Mouse (Mus musculus): ENCODE data around the gene Usp19. TPM values are rescaled to one million over a fixed set of nuclear protein-coding genes. Genes with fewer than 3 reads are reported as not detected.
A peak's percentile ranks its signal among the peaks of the same experiment; 100 is the strongest.

Usp19 gene
- polyA plus RNA-seq, 1 experiment from 2014 or later: 84.2 TPM

- Histone ChIP-seq H3K4me3 (no peak overlapping the region), H3K9ac (no peak overlapping the region), H3K4me1 (replicated peaks) (peaks cover 35% of the 10 kb centered on the region), H3K9me3 (replicated peaks) (no peaks in the 10 kb centered on the region), H3K36me3 (no peaks in the 10 kb centered on the region), H3K27ac (ENCODE audit: poor library complexity, severe bottlenecking) (no peak overlapping the region), H3K27me3 (replicated peaks) (no peaks in the 10 kb centered on the region; the same call in 1 of the 2 replicates), H3K4me2 (no peak overlapping the region)
- WGBS: 83% methylated on average over 6 of the region's 6 CpGs
- ATAC-seq (ENCODE audit: insufficient number of reproducible peaks, low FRiP score): no peak
These were observed 36.0 kb upstream of the Usp19 start for GRCm38 (mm10) chr9:108454429-108454828.

DNA sequence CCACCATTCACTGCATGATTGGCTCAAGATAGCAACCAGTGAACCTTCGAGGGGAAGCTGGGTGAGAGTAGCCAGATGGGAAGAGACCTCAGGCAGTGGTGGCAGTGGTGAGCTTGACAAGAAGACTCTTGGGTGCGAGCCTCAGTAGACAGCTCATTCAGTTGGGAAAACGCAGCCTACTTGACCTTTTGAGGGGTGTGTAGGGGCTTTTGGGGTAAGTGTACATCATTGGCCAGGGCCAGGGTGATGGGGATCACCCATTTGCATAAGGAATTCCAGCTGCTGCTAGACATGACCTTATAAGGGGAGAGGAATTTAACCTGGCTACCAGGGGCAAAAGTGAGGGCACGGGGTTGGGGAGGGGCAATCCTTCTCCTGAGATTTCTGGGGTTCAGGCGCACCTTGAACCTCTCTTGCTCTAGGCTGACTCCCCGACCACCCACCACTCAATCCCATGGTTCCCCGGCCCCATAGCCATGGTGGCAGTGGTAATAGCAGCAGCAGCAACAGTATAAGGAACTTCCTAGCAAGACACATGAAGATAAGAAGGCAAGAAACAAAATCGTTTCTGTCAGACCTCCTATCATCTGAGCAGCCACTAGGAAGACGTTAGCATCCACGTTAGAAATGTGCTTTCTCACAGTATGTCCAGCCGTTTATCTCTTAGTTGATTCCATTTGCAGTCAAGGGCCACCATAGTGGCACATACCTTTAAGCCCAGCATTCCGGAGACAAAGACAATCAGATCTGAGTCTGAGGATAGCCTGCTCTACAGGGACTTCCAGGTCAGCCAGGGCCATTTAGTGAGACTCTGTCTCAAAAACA, 34.4 kb upstream of the Usp19 start:
- no peaks in the 10 kb centered on the region for H3K9me3 ChIP-seq (replicated peaks)

DNA sequence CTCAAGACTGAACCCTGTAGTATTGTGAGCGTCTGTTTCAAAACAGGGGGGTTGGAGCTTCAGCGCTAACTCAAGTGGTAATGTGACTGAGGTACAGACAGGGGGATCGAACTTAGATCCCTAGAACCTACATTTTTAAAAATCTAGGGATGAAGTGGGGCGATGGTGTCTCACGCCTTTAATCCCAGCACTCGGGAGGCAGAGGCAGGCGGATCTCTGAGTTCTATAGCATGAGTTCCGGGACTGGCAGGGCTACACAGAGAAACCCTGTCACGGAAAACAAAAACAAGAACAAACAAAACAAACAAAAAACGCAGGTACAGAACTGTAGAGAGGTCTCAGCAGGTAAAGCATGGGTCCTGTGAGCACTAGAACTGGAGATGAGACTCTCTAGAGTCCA, 33.4 kb upstream of the Usp19 start:
- H3K4me2 ChIP-seq: no peak overlapping the region
- H3K27me3 ChIP-seq (replicated peaks): no peaks in the 10 kb centered on the region; the same call in 1 of the 2 replicates
- 81% methylated on average over 10 of the region's 10 CpGs for WGBS
- H3K9ac ChIP-seq: no peak overlapping the region
- no peak overlapping the region for H3K27ac ChIP-seq (ENCODE audit: poor library complexity, severe bottlenecking)
- H3K36me3 ChIP-seq: no peaks in the 10 kb centered on the region; the same call in 1 of the 2 replicates
- H3K4me3 ChIP-seq: no peak overlapping the region
- no peaks in the 10 kb centered on the region for H3K9me3 ChIP-seq (replicated peaks)
- H3K4me1 ChIP-seq (replicated peaks): peaks cover 21% of the 10 kb centered on the region
- ATAC-seq (ENCODE audit: insufficient number of reproducible peaks, low FRiP score): no peak

More for the DNA sequence above, 34.4 kb upstream of the Usp19 start:
- Histone ChIP-seq H3K36me3 (no peaks in the 10 kb centered on the region), H3K4me3 (no peak overlapping the region), H3K9ac (no peak overlapping the region), H3K4me2 (no peak overlapping the region), H3K4me1 (replicated peaks) (peaks cover 21% of the 10 kb centered on the region), H3K27me3 (replicated peaks) (no peaks in the 10 kb centered on the region; the same call in 1 of the 2 replicates), H3K27ac (ENCODE audit: poor library complexity, severe bottlenecking) (no peak overlapping the region)
- no peak for ATAC-seq (ENCODE audit: insufficient number of reproducible peaks, low FRiP score)
- 57% methylated on average over 12 of the region's 12 CpGs for WGBS

- peaks cover 15% of the 10 kb centered on the region for H3K4me1 ChIP-seq (replicated peaks)
- no peaks in the 10 kb centered on the region; the same call in 1 of the 2 replicates for H3K27me3 ChIP-seq (replicated peaks)
- no peak overlapping the region for H3K9ac ChIP-seq
- peak overlapping the region; percentile 96 for H3K4me2 ChIP-seq
- 86% methylated on average over 1 of the region's 1 CpGs for WGBS
- no peak for ATAC-seq (ENCODE audit: insufficient number of reproducible peaks, low FRiP score)
- no peaks in the 10 kb centered on the region for H3K9me3 ChIP-seq (replicated peaks)
- peaks cover 26% of the 10 kb centered on the region for H3K36me3 ChIP-seq
- H3K27ac ChIP-seq (ENCODE audit: poor library complexity, severe bottlenecking): peak overlapping the region; percentile 82
- H3K4me3 ChIP-seq: peak overlapping the region; percentile 80
These were observed 30.5 kb upstream of the Usp19 start for GRCm38 (mm10) chr9:108459939-108460318.

DNA sequence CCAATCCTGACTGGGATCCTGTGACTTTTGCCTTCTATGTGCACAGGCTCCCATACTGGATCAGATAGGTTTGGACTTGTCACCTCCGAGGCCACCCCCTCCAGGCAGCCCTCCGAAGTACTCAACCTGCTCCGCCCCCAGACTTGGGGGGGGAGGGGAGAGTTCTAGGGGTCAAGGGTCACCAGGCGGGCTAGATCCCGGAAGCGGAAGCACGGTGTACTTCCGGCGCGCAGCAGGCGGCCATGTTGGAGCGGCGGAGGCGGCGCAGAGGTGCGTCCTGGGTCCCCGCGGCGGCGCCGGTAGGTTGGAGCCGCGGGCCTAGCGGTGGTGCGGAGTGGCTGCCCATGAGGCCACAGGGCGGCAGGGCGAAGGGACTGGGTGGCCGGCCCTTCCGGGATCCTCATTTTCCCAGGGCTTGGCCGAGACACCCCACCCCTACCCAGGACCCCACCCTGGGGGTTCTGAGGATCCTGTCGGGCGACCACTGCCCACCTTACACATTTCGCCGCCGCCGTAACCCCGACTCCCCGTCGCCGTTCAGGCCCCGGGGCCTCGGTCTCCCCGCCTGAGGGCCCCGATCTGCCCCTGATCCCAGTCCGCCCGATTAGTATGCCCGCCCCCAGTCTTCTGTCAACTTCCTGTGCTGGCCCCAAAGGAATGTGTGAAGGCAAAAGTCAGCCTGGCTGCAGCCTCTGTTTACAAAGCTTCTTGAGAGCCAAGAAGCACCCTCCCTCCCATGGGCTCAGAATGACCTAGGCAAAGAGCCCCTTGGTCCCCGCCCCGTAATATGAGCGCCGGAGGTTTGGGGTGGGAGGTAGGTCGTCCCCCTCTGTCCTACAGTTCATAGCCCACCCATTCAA, 29.9 kb upstream of the Usp19 start, which contains the start of gene Ccdc71:
TSS of gene Ccdc71 (plus strand) at position 209 of the 860 bp plus-strand sequence.
- peak within 1 kb of the TSS; percentile 80 for H3K4me3 ChIP-seq
- H3K27ac ChIP-seq (ENCODE audit: poor library complexity, severe bottlenecking): peak within 1 kb of the TSS; percentile 82
- peaks cover 15% of the 10 kb centered on the region for H3K4me1 ChIP-seq (replicated peaks)
- ATAC-seq (ENCODE audit: insufficient number of reproducible peaks, low FRiP score): peak; percentile 81
- no peaks in the 10 kb centered on the region for H3K9me3 ChIP-seq (replicated peaks)
- H3K27me3 ChIP-seq (replicated peaks): no peaks in the 10 kb centered on the region; the same call in 1 of the 2 replicates
- H3K4me2 ChIP-seq: peak within 1 kb of the TSS; percentile 96
- peak within 1 kb of the TSS; percentile 84 for H3K9ac ChIP-seq
- under 1% methylated on average over 52 of the region's 52 CpGs for WGBS
- peaks cover 32% of the 10 kb centered on the region for H3K36me3 ChIP-seq

GRCm38 (mm10) chr9:108461181-108461631, 29.2 kb upstream of the Usp19 start, which contains the start of gene Klhdc8b:
Gene Klhdc8b, minus strand, starts transcription at chr9:108461581.
- Histone ChIP-seq H3K4me2 (peak within 1 kb of the TSS; percentile 96), H3K27me3 (replicated peaks) (no peaks in the 10 kb centered on the region; the same call in 1 of the 2 replicates), H3K9me3 (replicated peaks) (no peaks in the 10 kb centered on the region), H3K36me3 (peaks cover 39% of the 10 kb centered on the region), H3K4me1 (replicated peaks) (peaks cover 15% of the 10 kb centered on the region), H3K9ac (peak within 1 kb of the TSS; percentile 84), H3K4me3 (peak within 1 kb of the TSS; percentile 80), H3K27ac (ENCODE audit: poor library complexity, severe bottlenecking) (peak within 1 kb of the TSS; percentile 82)
- WGBS: 21% methylated on average over 11 of the region's 11 CpGs
- no peak for ATAC-seq (ENCODE audit: insufficient number of reproducible peaks, low FRiP score)

DNA sequence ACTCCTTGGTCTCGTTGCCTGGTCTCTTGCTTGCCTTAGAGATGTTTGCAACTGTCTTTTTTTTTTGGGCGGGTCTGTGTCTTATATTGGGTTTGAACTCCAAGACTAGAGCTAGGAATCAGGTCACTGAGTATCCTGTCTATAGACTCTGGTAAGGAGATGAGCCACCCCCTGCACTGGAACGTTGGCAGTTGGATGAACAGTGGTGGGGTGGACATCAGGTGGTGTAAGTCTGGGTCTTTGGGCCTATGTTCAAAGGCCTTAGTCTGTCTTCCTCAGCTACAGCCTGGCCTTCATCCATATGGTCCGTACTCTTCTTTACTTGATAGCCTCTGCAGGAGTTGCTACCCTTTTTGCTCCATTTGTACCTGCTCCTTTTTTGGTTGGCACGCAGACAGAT, 28.7 kb upstream of the Usp19 start:
- peak overlapping the region; percentile 84 for H3K9ac ChIP-seq
- peaks cover 15% of the 10 kb centered on the region for H3K4me1 ChIP-seq (replicated peaks)
- no peak overlapping the region for H3K27ac ChIP-seq (ENCODE audit: poor library complexity, severe bottlenecking)
- peak overlapping the region; percentile 80 for H3K4me3 ChIP-seq
- WGBS: 86% methylated on average over 5 of the region's 5 CpGs
- H3K9me3 ChIP-seq (replicated peaks): no peaks in the 10 kb centered on the region
- H3K36me3 ChIP-seq: peaks cover 41% of the 10 kb centered on the region
- no peaks in the 10 kb centered on the region; the same call in 1 of the 2 replicates for H3K27me3 ChIP-seq (replicated peaks)
- no peak for ATAC-seq (ENCODE audit: insufficient number of reproducible peaks, low FRiP score)
- H3K4me2 ChIP-seq: peak overlapping the region; percentile 96

DNA sequence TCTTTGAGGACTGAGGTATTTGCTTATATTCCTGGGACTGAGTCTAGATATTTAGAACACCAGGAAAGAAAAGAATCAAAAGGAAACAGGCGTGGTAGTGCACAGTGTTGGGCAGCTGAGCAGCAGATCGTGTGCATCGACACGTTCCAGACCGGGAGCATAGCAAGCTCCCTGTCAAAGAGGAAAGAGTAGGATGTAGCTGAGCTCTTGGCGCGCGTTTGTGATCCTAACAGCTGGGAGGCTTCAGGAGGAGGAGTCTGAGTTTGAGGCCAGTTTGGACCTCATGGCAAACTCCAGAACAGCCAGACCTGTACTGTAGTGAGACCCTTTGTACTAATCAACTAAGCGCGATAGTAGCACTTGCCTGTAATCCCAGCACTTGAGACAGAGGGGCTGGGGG, 28.2 kb upstream of the Usp19 start:
- Histone ChIP-seq H3K4me1 (replicated peaks) (peaks cover 15% of the 10 kb centered on the region), H3K27ac (ENCODE audit: poor library complexity, severe bottlenecking) (no peak overlapping the region), H3K27me3 (replicated peaks) (no peaks in the 10 kb centered on the region; the same call in 1 of the 2 replicates), H3K9me3 (replicated peaks) (no peaks in the 10 kb centered on the region), H3K36me3 (peaks cover 42% of the 10 kb centered on the region), H3K4me3 (no peak overlapping the region), H3K9ac (peak overlapping the region; percentile 27), H3K4me2 (peak overlapping the region; percentile 96)
- 78% methylated on average over 10 of the region's 10 CpGs for WGBS
- ATAC-seq (ENCODE audit: insufficient number of reproducible peaks, low FRiP score): no peak

- no peak overlapping the region for H3K4me3 ChIP-seq
- no peaks in the 10 kb centered on the region for H3K9me3 ChIP-seq (replicated peaks)
- H3K4me1 ChIP-seq (replicated peaks): peaks cover 15% of the 10 kb centered on the region
- no peak overlapping the region for H3K9ac ChIP-seq
- no peak for ATAC-seq (ENCODE audit: insufficient number of reproducible peaks, low FRiP score)
- H3K36me3 ChIP-seq: peaks cover 50% of the 10 kb centered on the region
- H3K4me2 ChIP-seq: no peak overlapping the region
- no peak overlapping the region for H3K27ac ChIP-seq (ENCODE audit: poor library complexity, severe bottlenecking)
- WGBS: 96% methylated on average over 9 of the region's 9 CpGs
- H3K27me3 ChIP-seq (replicated peaks): no peaks in the 10 kb centered on the region; the same call in 1 of the 2 replicates
These were observed 26.7 kb upstream of the Usp19 start for GRCm38 (mm10) chr9:108463713-108464112.

DNA sequence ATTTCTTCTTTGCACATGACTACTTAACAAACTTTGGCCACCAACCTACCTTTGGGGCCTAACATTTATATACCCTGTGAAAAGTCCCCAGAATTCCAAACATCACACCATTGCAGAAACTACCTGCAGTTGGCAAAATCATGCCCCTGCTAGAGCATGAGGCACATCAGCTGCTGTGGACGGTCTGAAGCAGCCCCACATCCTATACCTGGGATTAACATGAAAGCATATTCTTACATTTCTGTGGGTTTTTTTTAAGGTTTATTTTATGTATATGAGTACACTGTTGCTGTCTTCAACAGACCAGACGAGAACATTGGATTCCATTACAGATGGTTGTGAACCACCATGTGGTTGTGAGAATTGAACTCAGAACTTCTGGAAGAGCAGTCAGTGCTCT, 24.2 kb upstream of the Usp19 start:
- peaks cover 50% of the 10 kb centered on the region for H3K36me3 ChIP-seq

DNA sequence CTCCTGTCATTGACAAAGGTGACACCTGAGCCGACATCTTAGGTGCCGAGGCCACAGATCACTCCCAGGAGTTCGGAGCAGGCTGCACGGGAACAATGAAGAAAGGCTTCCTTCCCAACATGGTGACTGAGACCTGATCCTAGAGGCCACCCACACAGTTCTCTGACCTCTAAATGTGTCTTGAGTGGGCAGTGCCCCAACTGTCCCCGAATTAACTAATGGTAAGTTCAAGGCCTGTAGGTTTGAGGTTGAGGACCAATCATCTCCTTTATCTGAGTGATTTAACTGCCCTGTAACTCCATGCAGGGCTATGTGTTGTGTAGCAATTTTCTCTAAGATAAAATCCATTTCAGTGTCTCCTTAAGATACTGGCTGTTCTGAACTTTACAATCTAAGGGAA, 21.0 kb upstream of the Usp19 start:
- Histone ChIP-seq H3K9ac (no peak overlapping the region), H3K4me2 (no peak overlapping the region), H3K4me1 (replicated peaks) (no peaks in the 10 kb centered on the region), H3K4me3 (no peak overlapping the region), H3K9me3 (replicated peaks) (no peaks in the 10 kb centered on the region), H3K27ac (ENCODE audit: poor library complexity, severe bottlenecking) (no peak overlapping the region), H3K36me3 (peaks cover 29% of the 10 kb centered on the region), H3K27me3 (replicated peaks) (no peaks in the 10 kb centered on the region)
- 70% methylated on average over 5 of the region's 5 CpGs for WGBS
- no peak for ATAC-seq (ENCODE audit: insufficient number of reproducible peaks, low FRiP score)

More for the DNA sequence above, 24.2 kb upstream of the Usp19 start:
- no peak overlapping the region for H3K4me2 ChIP-seq
- no peak overlapping the region for H3K27ac ChIP-seq (ENCODE audit: poor library complexity, severe bottlenecking)
- no peaks in the 10 kb centered on the region for H3K27me3 ChIP-seq (replicated peaks)
- H3K4me3 ChIP-seq: no peak overlapping the region
- no peaks in the 10 kb centered on the region for H3K9me3 ChIP-seq (replicated peaks)
- WGBS: 95% methylated on average over 2 of the region's 2 CpGs
- peaks cover 13% of the 10 kb centered on the region for H3K4me1 ChIP-seq (replicated peaks)
- ATAC-seq (ENCODE audit: insufficient number of reproducible peaks, low FRiP score): no peak
- H3K9ac ChIP-seq: no peak overlapping the region

Data from heart, embryonic 12.5 days (tissue).